Mouse (Mus musculus) thymus, postnatal 0 days (tissue): ENCODE measurements around the gene Atp2b4. TPM values are rescaled to one million over a fixed set of nuclear protein-coding genes. Genes with fewer than 3 reads are reported as not detected.
A peak's percentile ranks its signal among the peaks of the same experiment; 100 is the strongest.
"Not testable (repeated sequence)": the region's sequence is repeated elsewhere in the genome, so short reads cannot be mapped to it uniquely, and the experiment has no call there.

Experiments
- DNase-seq: peaks from one replicate; pipeline ENCODE4 v3.0.0-alpha.2; 2015; ENCODE audit warnings: low spot score
- polyA plus RNA-seq: library from polyadenylated mRNA; unstranded; fragments of >200 nt; fragmentation: Nextera tagmentation; extraction: Ambion mirVana; gene quantifications from 2 replicates; pipeline ENCODE4 v1.2.1, GENCODE M21; 2015

Gene Atp2b4
- polyA plus RNA-seq, 1 experiment from 2014 or later = 3.1 TPM

- no peak for DNase-seq
Observed at GRCm38 (mm10) chr1:133695901-133696300, 104.9 kb downstream of the Atp2b4 start.

- DNase-seq = peak; percentile 39
Observed at GRCm38 (mm10) chr1:133694876-133695275, 106.0 kb downstream of the Atp2b4 start.

GRCm38 (mm10) chr1:133694301-133694700 lies 106.5 kb downstream of the Atp2b4 start:
- DNase-seq = no peak

GRCm38 (mm10) chr1:133693536-133694114 lies 107.2 kb downstream of the Atp2b4 start:
- no peak for DNase-seq

- no peak for DNase-seq
Observed at GRCm38 (mm10) chr1:133692195-133692594, 108.6 kb downstream of the Atp2b4 start.

- no peak for DNase-seq
Observed at GRCm38 (mm10) chr1:133691046-133691445, 109.8 kb downstream of the Atp2b4 start.

GRCm38 (mm10) chr1:133689897-133690296 lies 110.9 kb downstream of the Atp2b4 start, which contains the start of gene Lax1:
Lax1 (minus strand) TSS chr1:133690108.
- DNase-seq = peak; percentile 88

GRCm38 (mm10) chr1:133688301-133688700 lies 112.5 kb downstream of the Atp2b4 start:
- DNase-seq = no peak

GRCm38 (mm10) chr1:133685749-133686519 lies 114.9 kb downstream of the Atp2b4 start:
- DNase-seq = no peak

GRCm38 (mm10) chr1:133671801-133672200 lies 129.0 kb downstream of the Atp2b4 start:
- no peak for DNase-seq

- DNase-seq = no peak
Observed at GRCm38 (mm10) chr1:133671266-133671665, 129.6 kb downstream of the Atp2b4 start.

GRCm38 (mm10) chr1:133670776-133671175 lies 130.1 kb downstream of the Atp2b4 start:
- no peak for DNase-seq

GRCm38 (mm10) chr1:133670190-133670589 lies 130.7 kb downstream of the Atp2b4 start:
- no peak for DNase-seq

GRCm38 (mm10) chr1:133668618-133669017 lies 132.2 kb downstream of the Atp2b4 start:
- DNase-seq = no peak

GRCm38 (mm10) chr1:133667721-133668120 lies 133.1 kb downstream of the Atp2b4 start:
- DNase-seq = no peak

GRCm38 (mm10) chr1:133665713-133666112 lies 135.1 kb downstream of the Atp2b4 start:
- not testable (repeated sequence) for DNase-seq

- no peak for DNase-seq
Observed at GRCm38 (mm10) chr1:133664203-133664970, 136.5 kb downstream of the Atp2b4 start.

GRCm38 (mm10) chr1:133663427-133663826 lies 137.4 kb downstream of the Atp2b4 start:
- no peak for DNase-seq

GRCm38 (mm10) chr1:133662941-133663340 lies 137.9 kb downstream of the Atp2b4 start:
- DNase-seq = no peak

GRCm38 (mm10) chr1:133661203-133661933 lies 139.5 kb downstream of the Atp2b4 start, which contains the start of gene Gm38394:
Gm38394 (minus strand) TSS chr1:133661318.
- peak; percentile 96 for DNase-seq
